Mouse (Mus musculus) testis, postnatal 14 days (tissue): ENCODE results near the gene Izumo2.
"Not testable (repeated sequence)": the region's sequence is repeated elsewhere in the genome, so short reads cannot be mapped to it uniquely, and the experiment has no call there.

Experiments
- DNase-seq: peaks from one replicate; pipeline ENCODE4 v3.0.0; 2021; ENCODE audit warnings: low spot score

The Izumo2 gene

DNA sequence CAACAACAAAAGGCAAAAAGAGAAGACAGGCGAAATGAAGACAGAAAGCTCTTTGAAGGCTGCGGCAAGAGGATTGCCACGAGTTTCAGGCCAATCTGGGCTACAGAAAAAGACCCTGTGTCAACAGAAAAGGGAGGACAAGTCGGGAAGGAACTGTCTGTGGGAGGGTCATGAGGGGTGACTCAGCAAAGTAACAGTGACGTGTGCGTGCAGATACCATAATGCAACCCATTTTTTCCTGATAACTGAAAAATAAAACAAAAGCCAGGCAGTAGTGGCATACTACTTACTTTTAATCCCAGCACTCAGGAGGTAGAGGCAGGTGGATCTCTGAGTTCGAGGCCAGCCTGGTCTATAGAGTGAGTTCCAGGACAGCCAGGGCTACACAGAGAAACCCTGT is 10.6 kb upstream of the Izumo2 start:
- no peak for DNase-seq

- DNase-seq: no peak
Measured at GRCm38 (mm10) chr7:44701921-44702320, 6.6 kb upstream of the Izumo2 start.

DNA sequence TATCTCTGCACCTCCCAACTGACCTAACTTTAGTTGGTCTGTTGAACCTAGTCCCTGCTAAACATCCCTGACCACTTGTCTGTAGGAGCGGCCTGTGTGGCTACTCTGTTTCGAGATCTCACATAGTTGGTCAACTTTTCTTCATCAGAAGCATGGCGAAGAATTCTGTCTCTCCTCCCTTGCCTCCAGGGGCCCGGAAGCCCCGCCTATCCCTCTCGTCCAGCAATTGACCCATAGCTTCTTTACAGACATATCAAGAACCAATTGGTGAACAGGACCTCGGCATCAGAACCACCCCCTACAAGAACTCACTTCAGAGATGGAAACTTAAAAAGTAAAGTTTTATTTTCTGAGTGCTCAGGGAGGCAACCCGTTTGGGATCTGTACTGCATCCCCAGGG is 5.6 kb upstream of the Izumo2 start:
- no peak for DNase-seq

DNA sequence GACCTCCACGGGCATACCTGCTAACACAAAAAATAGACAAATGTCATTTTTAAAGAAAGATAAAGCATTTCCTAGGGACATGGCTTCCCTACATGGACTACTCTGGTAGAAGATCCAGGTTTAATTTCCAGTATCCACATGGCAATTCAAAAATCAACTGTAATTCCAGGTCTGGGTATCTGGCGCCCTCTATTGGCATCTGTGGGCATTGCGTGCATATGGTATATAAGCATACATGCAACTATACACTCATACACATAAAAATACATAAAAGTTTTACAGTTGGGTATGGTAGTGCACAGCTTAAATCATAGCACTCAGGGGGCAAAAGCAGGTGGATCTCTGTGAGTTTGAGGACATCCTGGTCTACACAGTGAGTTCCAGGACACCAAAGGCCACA is 4.2 kb upstream of the Izumo2 start:
- DNase-seq: no peak

- no peak for DNase-seq
Measured at GRCm38 (mm10) chr7:44705086-44705485, 3.5 kb upstream of the Izumo2 start.

GRCm38 (mm10) chr7:44706322-44706721 is 2.2 kb upstream of the Izumo2 start:
- DNase-seq: no peak

- no peak for DNase-seq
Measured at GRCm38 (mm10) chr7:44707169-44707675, 1.3 kb upstream of the Izumo2 start.

- DNase-seq: not testable (repeated sequence)
Measured at GRCm38 (mm10) chr7:44708093-44708492, 449 bp upstream of the Izumo2 start.

DNA sequence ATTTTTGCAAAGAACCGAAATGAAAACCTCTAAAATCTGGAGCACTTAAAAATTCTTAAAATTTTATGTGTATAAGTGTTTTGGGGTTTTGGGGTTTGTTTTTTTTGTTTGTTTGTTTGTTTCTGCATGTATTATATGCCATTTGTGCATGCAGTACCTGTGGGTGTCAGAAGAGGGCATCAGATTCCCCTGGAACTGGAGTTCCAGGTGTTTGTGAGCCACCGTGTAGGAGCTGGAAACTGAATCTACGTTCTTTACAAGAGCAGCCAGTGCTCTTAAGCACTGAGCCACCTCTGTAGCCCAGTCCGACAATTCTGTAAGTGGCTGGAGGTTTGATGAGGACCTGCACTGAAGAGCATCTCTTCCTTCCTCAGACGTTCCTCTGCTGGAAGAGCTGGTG is 1.3 kb downstream of the Izumo2 start:
- no peak for DNase-seq

- DNase-seq: no peak
Measured at GRCm38 (mm10) chr7:44722058-44722457, 13.5 kb downstream of the Izumo2 start.

DNA sequence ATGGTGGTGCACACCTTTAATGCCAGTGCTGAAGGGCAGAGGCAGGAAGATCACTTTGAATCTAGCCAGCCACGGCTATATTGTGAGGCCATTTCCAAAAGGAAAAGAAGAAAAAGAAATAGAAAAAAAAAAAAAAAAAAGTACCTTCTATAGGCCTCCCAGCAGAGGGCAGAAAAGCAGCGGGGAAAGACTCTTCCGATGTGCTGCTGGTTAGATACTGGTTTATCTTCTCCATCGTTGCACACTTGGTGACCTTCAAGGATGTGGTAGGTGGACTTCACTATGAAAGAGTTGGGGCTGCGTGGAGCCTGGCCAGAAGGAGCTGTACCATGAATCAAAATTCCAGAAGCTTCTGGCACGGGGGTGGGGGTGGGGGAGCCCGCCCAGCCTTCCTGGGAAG is 15.8 kb downstream of the Izumo2 start:
- no peak for DNase-seq

DNA sequence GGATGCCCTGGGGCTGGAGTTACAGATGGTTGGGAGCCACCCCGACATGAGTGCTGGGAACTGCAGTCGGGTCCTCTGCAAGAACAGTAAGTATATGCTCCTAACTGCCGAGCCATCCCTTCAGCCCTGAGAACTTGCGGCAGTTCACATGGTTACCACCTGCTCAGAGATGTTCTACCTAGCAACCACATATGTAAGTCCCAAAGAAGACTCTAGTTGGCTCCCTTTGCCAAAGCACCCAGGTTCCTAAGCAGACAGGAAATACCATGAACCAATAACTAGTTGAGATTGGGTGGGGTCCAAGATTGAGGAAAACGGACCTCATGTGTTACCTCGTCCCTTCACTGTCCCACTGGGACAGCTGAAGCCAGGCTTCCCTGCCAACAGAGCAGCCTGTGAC is 17.8 kb downstream of the Izumo2 start:
- DNase-seq: no peak

GRCm38 (mm10) chr7:44727151-44727550 is 18.6 kb downstream of the Izumo2 start:
- no peak for DNase-seq

DNA sequence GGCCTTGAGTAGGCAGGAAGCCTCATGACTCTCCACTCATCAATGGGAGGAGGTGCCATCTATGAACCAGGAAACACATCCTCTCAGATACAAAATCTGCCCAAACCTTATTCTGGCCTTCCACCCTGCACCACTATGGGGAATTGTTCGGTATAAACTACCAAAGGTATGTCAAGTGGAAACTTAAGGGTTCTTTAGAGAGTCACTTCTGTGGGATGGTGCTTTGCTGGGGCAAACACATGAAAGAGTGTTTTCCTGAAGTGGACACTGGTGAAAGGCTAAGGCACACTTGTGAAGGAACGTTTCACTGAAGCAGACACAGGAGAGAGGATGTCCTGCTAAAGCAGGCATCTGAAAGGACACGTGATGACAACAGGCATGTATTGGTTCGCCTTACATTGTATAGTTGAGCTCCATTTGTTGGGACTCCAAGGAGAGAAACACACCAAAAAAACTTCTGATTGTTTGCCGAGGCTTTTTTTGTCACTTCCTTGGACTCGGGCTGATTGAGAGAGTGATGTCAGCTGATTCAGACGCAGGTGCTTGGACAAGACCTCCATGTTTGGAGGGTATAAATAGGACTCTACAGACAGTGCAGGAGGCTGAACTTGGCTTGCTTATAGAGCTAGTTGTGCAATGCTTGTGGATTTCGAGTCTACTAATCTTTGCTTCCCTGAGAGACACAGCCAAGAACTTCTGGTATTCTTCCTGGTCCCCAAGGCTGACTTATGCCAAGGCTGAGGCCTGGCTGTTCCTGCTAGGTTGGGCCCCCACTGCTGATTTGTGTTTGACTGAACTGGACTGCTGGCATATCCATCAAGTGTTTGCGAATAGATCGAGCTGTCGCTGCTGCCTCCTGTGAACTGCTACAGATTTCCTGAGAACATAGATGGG is 19.8 kb downstream of the Izumo2 start:
- DNase-seq: no peak

- no peak for DNase-seq
Measured at GRCm38 (mm10) chr7:44733723-44734122, 25.2 kb downstream of the Izumo2 start.

DNA sequence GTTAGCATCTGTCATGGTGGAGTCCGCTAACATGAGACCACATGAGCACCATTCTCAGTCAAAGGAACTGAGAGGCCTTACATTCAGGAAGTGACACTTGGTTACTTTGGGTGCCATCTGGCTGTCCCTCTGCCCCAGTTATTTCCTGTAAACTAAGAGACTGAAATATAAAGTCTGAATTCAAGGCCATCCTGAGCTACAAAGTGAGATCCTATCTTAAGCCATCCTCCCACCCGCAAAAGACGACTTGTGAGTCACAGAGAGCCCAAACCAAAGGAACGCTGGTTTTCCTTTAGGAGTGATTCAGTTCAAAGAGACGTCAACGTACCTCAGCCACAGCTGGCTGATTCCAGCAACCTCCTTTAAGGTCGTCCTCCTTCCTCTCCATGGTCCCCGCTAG is 32.8 kb downstream of the Izumo2 start:
- DNase-seq: no peak

GRCm38 (mm10) chr7:44744270-44744669 is 35.7 kb downstream of the Izumo2 start:
- DNase-seq: no peak

GRCm38 (mm10) chr7:44745076-44745475 is 36.5 kb downstream of the Izumo2 start:
- peak; percentile 60 for DNase-seq

DNA sequence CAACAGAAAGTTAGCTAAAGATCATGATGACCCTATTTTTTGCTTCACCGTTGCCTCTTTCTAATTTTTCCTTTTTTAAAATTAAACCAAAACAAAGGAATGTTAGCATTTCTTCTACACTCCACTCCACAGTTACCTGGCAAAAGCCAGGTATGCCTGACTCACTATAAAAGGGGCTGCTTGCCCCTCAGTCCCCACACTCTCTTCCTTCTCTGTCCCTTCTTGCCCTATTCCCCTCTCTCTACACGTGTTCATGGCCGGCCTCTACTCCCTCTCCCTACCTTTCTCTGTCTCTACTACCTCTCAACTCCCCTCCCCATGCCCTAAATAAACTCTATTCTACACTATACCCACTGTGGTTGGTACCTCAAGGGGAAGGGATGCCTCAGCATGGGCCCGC is 38.6 kb downstream of the Izumo2 start:
- DNase-seq: no peak

GRCm38 (mm10) chr7:44748101-44749044 is 39.8 kb downstream of the Izumo2 start, which contains the start of gene Vrk3:
TSS of gene Vrk3 (plus strand) at chr7:44748413.
- DNase-seq: peak; percentile 98

GRCm38 (mm10) chr7:44750950-44751349 is 42.4 kb downstream of the Izumo2 start, which contains the start of gene Zfp473:
TSS of gene Zfp473 (minus strand) at chr7:44751050.
- DNase-seq: not testable (repeated sequence)

GRCm38 (mm10) chr7:44757164-44757563 is 48.6 kb downstream of the Izumo2 start:
- no peak for DNase-seq
